Mouse (Mus musculus): ENCODE results near the gene Peli1. TPM values are rescaled to one million over a fixed set of nuclear protein-coding genes. Genes with fewer than 3 reads are reported as not detected.

The Peli1 gene
- total RNA-seq, 1 experiment from 2014 or later: 19.0 TPM

DNA sequence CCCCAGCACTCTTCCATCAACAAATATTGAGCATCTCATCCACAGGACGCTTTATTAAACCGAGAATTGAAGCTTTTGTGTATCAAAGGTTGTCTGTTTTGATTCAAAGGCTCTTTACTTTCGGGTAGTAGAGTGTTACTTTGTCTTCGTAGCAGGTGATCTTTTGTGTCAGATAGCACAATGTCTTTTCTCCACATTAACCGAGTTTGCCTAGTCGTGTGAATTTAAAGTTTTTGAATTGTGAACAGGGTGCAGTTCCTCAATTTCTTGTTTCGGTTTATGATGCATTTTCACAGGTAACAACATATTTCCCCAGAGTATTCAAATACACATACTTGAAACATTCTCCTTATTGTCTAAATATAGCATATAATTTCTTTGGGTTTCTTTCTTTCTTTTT, 1.5 kb downstream of the Peli1 start:
- DNase-seq: no peak

DNA sequence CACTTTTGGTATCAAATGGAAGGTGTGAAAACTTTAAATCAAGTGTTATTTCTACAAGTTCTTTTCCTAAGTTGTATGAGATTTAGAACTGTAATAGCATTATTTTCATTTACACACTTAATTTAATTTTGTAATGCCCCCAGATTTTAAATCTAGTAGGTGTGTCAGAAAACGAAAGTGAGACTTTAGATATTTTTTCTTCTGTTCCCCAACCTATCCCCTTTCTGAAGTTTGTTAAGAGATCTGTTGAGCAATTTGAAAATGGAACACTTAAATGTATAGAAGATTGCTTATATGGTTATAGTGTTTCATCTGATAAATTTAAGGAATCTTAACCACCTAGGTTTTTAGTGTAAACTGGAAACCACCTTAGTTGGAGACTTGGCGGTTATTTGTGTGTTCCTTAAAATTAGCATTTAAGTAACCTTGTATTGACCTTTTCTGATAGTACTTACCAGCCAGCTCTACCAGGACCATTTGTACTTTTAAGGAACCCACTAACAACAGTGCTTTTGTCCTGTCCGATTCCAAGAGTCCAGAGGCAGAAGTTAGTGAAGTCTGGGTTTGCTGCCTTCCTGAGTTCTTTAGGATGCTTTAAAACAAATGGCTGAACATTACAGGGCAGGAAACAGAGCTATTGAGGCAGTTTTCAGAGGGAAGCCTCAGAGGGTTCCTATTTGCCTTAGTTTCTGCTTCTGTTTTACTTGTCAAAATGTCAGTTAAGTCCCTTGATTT, 2.2 kb downstream of the Peli1 start:
- DNase-seq: no peak

DNA sequence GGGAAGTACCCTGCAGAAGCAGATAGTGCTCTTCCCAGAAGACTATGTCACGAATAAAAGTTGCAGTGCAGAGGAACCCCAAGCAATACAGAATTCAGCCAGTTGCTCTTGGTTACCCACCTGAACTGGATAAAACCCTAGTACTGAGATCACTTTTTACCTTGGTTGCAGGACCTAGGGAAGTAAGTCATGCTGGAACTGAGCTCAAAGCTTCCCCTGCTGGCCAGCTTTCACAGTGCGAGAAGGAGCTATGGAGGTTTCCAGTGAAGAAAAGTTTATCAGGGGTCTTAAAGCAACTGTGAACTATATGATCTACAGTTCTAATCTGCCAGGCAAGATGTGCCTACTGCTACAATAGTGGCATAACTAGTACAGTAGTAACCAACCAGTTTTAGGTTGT, 5.5 kb downstream of the Peli1 start:
- DNase-seq: no peak

DNA sequence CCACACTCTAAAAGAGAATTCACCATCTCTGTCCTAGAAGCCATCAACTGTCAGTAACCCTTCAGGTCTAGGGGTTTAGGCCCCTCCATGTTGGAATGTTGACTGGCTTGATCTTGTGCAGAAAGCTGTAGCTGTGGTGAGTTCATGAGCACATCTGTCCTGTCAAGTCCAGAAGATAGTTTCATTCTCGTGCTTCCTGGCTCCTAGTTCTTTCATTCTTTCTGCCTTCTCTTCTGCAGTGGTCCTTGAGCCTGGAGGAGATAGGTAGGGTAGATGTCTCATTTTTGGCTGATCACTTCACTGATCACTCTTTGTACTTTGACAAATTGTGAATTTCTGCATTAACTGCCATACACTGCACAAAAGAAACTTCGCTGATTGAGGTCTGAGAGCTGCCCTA, 7.4 kb downstream of the Peli1 start:
- no peak for DNase-seq

DNA sequence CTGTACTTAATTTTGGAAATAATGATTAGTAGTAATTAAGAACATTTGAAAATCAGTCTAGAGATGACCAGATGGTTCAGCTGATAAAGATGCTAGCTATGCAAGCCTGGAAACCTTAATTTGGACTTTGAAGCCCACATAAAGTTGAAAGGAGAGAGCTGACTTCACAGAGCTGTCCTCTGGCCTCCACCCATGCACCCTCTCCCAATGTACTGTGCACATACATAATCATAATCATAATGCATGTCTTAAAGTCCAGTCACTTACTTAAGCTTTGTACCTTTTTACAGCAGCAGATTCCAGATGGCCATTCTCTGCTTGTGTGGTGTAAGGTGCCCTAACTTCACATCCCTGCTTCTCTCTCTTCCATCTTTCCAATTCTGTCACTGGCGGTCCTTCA, 9.6 kb downstream of the Peli1 start:
- DNase-seq: no peak

DNA sequence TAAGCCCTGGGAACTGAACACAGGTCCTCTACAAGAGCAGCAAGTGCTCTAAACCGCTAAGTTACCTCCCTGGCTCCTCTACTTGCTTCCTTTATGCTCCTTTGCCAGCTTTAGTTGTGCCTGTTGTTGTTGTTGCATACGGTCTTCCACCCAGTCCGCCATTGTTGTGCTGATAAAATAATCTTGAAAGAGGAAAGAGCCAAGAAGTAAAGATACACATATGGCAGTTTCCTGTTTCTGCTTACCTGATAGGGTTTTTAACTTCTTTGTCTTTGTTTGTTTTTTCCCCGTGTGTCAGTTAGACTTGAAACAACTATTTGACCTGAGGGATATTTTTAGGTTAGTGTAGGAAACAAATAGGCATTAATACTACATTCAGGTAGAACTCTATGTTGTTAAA, 10.2 kb downstream of the Peli1 start:
- DNase-seq: no peak

DNA sequence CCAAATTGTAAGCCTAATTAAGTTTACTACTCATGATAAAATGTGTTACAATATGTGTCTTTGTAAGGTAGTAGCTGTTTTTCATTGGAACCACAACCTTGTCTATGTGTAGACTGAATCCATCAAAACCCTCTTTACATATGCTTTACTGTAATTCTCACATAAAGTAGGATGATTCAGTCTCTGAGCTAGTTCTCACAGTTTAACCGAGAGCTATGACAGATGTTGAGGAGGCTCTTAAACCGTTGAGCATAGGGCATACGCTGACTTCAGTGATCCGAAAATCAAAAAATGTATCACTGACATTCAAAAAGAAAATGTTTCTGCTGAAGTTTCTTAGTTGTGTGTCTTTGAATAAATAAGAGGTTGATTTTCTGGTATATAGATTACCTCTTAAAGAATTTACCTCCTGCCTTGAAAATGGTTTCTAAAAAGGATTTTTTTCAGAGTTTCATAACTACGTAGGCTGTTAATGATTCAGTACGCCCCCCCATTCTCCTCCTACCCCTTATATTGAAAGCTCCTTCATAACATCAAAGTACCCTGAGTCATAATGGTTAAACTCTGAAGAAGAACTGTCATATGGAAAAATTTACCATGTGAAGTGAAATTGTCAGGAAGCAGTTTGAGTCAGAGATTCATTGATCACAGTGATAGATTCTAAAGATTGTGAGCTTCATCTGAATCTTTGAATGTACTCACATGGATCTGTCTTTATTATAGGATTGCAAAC, 11.3 kb downstream of the Peli1 start:
- DNase-seq: no peak

DNA sequence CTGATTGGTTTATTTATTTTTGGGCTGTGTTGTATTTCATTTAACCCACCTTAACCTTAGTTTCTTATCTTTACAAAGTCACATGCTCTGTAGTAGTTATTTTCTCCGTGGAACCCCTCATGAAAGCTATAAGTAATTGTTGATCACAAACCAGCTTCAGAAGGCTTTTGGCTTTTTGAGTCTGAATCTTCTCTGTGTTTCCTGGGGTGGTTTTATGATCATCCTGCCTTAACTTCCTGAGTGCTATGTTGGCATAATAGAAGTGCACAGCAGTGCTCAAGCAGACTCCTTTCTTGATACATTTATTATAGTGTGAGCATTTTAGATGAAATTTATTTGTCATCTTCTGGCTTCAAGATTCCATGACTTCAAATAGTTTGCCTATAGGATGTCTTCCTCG, 12.1 kb downstream of the Peli1 start:
- DNase-seq: no peak

DNA sequence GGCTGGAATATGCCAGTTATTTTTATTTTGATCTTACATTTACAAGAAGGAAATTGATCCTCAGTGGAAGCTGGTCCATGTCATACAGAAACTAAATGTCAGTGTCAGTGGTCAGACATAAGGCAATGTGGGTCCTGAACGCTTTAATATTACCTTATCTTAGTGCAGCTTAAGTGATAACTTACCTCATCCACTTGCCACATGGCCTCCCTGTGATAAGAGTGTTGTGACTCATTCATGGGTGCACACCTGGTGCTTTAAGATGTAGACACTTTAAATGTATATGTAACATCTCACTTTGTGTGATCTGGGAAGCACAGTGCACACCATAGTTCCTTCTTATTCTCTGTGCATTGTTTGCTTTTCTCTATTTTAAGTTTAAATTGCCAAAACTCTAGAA, 14.3 kb downstream of the Peli1 start:
- no peak for DNase-seq

DNA sequence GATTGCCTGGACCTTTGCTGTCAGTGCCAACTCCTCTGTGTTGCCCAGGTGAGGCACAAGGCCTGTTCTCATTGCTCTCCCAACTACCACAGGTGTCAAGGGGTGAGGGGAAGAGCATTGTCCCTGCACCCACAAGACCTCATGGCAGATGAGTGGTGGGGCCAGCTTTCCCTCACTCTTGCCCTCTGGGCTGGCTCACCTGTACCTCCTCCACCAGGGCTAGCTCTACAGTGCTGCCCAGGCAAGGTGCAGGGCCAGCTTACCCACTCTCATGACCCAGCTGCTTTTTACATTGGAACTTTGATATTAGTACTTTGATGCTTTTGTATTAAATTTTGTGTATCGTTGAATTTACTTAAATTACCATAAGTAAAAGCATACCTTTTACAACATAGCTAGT, 16.0 kb downstream of the Peli1 start:
- no peak for DNase-seq

DNA sequence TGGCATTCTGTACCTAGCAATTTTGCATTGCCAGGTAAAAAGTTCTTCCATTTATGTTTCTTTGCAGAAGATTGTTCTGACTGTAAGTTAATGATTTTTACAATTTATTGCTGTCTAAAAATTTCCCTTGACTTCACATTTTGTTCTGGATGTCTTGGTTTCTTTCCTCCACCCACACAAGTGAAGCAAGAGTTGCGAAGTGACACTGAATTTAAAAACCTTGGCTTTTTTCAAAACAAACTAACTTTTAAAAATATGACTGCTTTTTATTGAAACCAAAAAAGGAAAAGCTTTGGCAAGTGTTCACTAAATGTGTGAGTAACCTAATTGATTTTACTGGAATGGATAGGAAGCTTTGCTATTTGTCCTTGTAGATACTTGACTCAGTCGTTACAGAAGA, 18.2 kb downstream of the Peli1 start:
- no peak for DNase-seq

DNA sequence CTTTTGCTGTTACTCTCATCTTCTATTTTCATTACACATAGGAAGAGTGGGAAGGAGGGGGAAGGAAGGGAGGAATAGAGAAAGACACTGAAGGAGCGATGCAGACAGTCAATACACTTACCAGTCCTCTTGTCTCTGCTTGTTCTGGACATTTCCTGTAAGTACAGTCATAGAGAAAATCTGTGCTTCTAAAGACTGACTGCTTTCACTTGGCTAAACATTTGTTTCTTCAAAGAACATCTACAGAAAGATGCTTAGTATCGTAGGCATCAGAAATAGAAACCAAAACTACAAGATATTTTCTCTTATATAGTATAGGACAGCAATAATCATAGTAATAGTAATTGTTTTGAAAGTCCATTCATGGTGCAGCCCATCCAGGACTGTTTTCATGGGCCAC, 23.4 kb downstream of the Peli1 start:
- DNase-seq: no peak

DNA sequence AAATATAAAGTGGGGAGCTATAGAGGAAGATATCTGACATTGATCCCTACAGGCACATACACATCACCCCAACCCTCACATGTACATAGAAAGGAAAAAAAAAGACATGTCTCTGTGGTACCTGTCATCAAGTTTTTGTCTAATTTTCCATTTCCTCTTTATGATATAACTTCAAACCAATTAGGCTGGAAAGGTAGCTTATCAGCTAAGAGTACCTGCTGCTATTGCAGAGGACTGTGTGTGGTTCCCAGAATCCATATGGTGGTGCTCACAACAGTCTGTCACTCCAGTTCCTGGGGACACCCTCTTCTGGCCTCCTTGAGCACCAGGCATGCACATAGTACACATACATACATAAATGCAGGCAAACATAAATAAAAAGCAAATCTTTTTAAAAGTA, 24.7 kb downstream of the Peli1 start:
- DNase-seq: no peak

DNA sequence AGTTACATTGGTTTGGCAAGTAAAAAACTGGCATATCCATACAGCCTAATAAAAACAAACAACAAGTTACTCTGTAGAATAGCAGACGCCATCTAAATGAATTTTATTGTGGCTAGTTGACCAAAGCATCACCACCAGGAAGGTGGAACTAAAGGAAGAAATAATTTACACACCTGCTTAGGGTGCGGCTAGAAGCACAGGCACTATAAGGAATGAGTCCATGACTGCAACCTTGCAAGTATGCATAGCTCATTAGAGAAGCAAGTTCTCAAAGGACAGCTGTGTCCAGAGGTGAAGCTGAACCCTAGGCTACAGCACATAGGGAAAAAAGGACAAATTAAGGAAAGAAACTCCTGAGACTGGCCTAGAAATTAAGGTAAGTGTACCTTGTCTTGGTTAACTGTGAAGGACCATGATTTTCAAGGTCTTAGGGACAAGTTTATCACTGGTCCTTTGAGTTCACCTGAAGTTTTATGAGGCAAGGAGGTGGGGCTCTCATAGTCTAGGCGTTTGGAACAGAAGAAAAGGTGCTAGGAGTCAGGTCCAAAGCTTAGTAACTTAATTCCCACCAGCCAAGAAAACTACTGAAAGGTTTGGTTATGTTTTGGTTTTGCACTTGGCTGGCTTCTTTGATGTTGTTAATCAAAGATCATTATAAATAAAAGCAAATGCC, 25.7 kb downstream of the Peli1 start:
- no peak for DNase-seq

DNA sequence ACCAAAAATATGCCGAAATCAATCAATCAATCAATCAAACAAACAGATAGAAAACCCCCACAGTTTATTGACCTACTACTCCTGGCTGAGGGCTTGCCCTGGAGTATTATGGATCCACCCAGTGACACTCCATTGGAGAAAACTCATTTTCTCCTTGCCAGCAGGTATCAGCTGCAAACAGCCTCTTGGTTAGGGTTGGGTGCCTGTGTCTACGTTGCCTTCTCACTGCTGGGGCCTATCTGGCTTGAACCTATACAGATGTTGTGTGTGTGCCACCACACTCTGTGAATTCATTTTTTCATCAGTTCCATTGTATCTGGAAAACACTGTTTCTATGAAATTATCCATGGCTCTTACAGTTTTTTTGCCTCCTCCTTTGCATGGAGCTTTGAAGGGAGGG, 30.6 kb downstream of the Peli1 start:
- DNase-seq: no peak

DNA sequence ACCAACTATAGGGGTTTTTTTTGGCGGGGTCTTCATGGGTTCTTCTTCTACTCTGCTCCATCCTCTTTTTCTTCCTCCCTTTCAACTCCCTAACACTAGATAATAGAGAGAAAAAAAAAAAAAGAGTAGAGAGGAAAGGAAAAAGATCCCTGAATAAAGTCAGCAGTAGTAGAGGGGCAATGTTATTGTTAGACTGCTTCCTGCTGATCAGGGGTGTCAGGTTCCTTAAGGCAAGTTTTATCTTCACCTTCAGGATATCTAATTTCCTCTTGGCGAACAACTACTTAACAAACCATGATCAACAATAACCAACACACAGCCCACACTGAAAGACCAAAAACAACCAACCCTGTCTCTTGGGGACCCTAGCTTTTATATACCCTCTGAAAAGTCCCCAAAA, 31.3 kb downstream of the Peli1 start:
- DNase-seq: no peak

DNA sequence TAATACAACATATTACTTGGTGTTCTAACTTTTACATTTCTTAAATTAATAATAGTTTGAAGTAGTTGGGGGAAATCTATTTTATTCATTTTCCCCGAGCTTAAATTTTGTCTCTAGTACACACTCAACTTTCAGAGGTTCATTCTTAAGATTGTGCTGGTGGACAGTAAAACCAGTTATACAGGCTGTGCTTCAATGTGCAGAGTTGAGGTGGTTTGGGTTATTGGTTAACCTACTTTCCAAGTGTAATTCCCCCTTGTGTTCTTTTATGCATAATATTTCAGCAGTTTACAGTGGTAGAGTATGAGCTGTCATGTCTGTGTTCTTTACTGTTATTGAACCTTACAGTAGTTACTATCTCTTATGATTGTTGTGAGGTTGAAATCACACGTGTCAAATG, 40.6 kb downstream of the Peli1 start:
- DNase-seq: no peak

DNA sequence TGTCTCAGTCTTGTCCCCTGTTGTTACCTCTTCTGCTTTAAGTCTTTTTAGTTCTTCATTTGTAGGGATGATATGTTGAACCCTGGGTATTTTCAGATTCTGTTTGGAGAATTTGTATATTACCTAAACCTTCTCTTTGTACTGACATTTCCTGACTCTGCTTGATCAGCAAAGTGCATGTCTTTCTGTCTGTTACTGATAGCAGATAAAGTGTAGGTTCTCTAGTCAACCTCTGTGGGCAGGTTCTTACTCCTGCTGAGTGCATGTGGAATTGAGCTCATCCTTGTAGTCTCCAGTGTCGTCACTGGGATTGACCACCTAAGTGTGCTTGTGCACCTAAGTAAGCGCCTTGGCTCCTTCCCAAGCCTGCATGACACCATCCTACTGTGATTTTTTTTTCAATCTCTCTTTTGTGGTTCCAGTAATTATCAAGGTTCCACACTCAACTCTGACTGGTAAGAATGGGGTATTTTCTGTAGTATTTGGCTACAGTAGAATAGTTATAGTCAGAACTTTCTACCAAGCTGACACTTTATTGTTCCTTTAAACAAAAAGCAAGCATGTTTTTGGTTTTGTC, 43.9 kb downstream of the Peli1 start:
- no peak for DNase-seq

DNA sequence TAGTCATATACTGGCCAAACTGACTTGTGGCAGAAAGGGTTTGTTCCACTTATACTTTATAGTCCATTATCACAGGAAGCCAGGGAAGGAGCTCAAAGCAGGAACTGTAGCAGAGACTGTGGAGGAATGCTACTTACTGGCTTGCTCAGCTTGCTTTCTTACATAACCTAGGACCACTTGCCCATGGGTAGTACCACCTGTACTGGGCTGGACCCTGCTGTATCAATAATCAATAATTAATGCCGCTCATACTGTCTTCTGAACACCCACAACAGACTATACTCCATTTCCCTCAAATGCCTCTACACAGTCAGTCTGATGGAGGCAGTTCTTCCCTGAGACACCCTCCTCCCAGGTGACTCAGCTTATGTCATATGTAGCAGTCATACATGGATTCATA, 48.4 kb downstream of the Peli1 start:
- DNase-seq: no peak

DNA sequence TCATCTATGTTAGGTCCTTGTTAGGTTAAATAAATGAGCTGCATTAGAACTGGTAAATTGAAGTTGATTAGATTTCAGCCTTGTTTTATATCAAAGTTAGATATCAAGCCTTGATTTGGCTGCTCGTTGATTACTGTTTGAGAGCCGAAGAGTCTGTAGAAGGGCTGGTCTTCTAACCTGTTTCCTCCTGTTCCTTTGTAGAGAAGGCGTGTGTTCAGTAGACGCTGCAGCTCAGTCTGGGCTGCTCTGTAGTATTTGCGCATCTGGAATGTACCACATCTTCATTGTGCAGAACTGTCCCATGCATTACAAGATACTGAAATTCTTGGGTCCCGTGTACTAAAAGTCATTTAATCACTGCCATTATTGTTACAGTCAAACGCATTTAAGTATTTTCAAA, 50.2 kb downstream of the Peli1 start:
- no peak for DNase-seq

DNA sequence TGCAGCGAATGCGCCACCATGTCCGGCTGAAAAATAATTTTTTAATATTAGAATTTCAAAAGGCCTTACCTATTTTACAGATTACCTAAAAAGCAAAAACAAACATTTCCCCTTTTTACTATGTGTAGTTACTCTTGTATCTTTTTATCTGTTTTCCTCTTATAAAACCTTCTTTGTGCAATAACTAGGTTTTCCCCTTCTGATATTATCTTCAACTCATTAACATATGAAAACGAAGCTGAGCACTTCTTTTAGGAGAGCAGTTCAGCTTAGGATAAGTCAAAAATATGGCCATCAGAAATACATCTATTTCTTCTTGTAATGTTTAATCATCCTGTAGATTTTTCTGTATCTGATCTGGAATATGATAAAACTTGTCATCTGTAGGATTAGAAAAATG, 50.7 kb downstream of the Peli1 start:
- no peak for DNase-seq

DNA sequence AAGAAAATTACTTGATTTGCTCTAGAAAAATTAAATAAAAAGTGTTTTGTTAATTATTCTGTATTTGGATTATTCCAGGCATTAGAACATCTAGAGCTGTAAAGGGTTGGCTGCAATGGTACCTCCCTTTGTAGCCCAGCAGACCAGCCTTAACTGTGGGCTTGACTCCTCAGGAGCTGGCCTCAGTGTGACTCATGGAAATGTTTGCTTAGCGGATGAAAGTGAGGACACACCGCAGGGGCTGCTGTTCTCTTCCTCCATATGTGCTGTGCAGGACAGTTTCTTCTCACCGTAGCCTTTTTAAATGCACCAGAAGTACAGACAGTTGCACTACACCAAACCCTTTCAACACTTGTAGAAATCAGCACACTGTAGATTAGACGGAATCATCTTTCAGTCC, 58.4 kb downstream of the Peli1 start:
- DNase-seq: no peak

DNA sequence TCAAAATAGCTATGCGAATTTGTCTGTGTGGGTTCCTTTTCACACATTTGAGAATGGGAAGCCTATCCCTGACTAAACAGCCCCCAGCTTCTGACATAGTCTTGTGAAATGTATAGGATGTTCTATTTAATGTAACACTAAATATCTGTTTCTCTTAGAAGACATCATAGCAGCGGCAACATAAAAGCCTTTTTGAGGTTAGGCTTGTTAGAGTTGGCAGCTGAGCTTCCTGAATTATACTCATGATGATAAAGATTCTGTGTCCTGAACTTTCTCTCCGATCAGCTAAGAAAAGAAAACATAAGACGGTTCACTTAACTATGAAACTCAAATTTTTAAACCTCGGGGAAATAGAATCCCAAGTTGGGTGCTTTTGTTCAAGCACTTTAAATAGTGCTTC, 59.2 kb downstream of the Peli1 start:
- no peak for DNase-seq

All from adrenal gland, postnatal 25 days (tissue).